Mouse (Mus musculus): ENCODE measurements around the gene Nphs2. TPM values are rescaled to one million over a fixed set of nuclear protein-coding genes. Genes with fewer than 3 reads are reported as not detected.
"Not testable (repeated sequence)": the region's sequence is repeated elsewhere in the genome, so short reads cannot be mapped to it uniquely, and the experiment has no call there.

The Nphs2 gene
- total RNA-seq (2021), result not detected
- long read RNA-seq, experiment 1, partial matches to known transcripts, result 0 of 1 reads
- long read RNA-seq, experiment 1, other reads (novel, unspliced or antisense), result 0 of 1 reads
- long read RNA-seq, experiment 2, result 0 reads

- no peak for DNase-seq (ENCODE audit: low spot score in 2 of 2)
- no peak for TF ChIP-seq CTCF (conservative IDR thresholded peaks at IDR 0.05)
- H3K4me3 ChIP-seq, result no peak within 1 kb of the TSS
- H3K27ac ChIP-seq, result no peak within 1 kb of the TSS
These were observed at the start of gene Nphs2 for GRCm38 (mm10) chr1:156310630-156311029. Gene Nphs2, plus strand, starts transcription at chr1:156310727.

- Histone ChIP-seq H3K4me3 (no peak overlapping the region), H3K27ac (no peak overlapping the region)
- DNase-seq (ENCODE audit: low spot score in 2 of 2), result peak; percentile 31 to 71
- peak; percentile 100 for TF ChIP-seq CTCF (conservative IDR thresholded peaks at IDR 0.05)
These were observed 47.2 kb upstream of the Nphs2 start for GRCm38 (mm10) chr1:156263352-156263751.

- no peak overlapping the region for H3K4me3 ChIP-seq
- no peak for TF ChIP-seq CTCF (conservative IDR thresholded peaks at IDR 0.05)
- no peak for DNase-seq (ENCODE audit: low spot score in 2 of 2)
- H3K27ac ChIP-seq, result no peak overlapping the region
These were observed 46.6 kb upstream of the Nphs2 start for GRCm38 (mm10) chr1:156263946-156264345.

GRCm38 (mm10) chr1:156268546-156268945 lies 42.0 kb upstream of the Nphs2 start:
- H3K27ac ChIP-seq; H3K4me3 ChIP-seq; DNase-seq (ENCODE audit: low spot score in 2 of 2): not testable (repeated sequence)

- no peak for DNase-seq (ENCODE audit: low spot score in 2 of 2)
- no peak overlapping the region for H3K27ac ChIP-seq
- no peak overlapping the region for H3K4me3 ChIP-seq
- no peak for TF ChIP-seq CTCF (conservative IDR thresholded peaks at IDR 0.05)
These were observed 40.1 kb upstream of the Nphs2 start for GRCm38 (mm10) chr1:156270471-156270870.

- DNase-seq (ENCODE audit: low spot score in 2 of 2), result no peak
- no peak overlapping the region for H3K27ac ChIP-seq
- no peak for TF ChIP-seq CTCF (conservative IDR thresholded peaks at IDR 0.05)
- H3K4me3 ChIP-seq, result no peak overlapping the region
These were observed 38.9 kb upstream of the Nphs2 start for GRCm38 (mm10) chr1:156271654-156272053.

GRCm38 (mm10) chr1:156273647-156274046 lies 36.9 kb upstream of the Nphs2 start:
- Histone ChIP-seq H3K4me3 (no peak overlapping the region), H3K27ac (peak overlapping the region; percentile 55; the same call in 1 of the 2 replicates)
- TF ChIP-seq CTCF (conservative IDR thresholded peaks at IDR 0.05), result no peak
- DNase-seq (ENCODE audit: low spot score in 2 of 2), result no peak

GRCm38 (mm10) chr1:156280131-156280530 lies 30.4 kb upstream of the Nphs2 start:
- Histone ChIP-seq H3K4me3 (no peak overlapping the region), H3K27ac (0 out of 2 replicates have a peak overlapping the region, but pooled peaks have one; percentile 10)
- TF ChIP-seq CTCF (conservative IDR thresholded peaks at IDR 0.05), result no peak
- no peak for DNase-seq (ENCODE audit: low spot score in 2 of 2)

GRCm38 (mm10) chr1:156284207-156284606 lies 26.3 kb upstream of the Nphs2 start:
- Histone ChIP-seq H3K27ac (peak overlapping the region; percentile 70), H3K4me3 (no peak overlapping the region)
- DNase-seq (ENCODE audit: low spot score in 2 of 2), result no peak
- no peak for TF ChIP-seq CTCF (conservative IDR thresholded peaks at IDR 0.05)

GRCm38 (mm10) chr1:156284851-156285540 lies 25.5 kb upstream of the Nphs2 start:
- peak; percentile 23 to 40 for DNase-seq (ENCODE audit: low spot score in 2 of 2)
- no peak for TF ChIP-seq CTCF (conservative IDR thresholded peaks at IDR 0.05)
- no peak overlapping the region for H3K4me3 ChIP-seq
- peak overlapping the region; percentile 70 for H3K27ac ChIP-seq

GRCm38 (mm10) chr1:156285541-156285896 lies 25.0 kb upstream of the Nphs2 start:
- Histone ChIP-seq H3K4me3 (no peak overlapping the region), H3K27ac (peak overlapping the region; percentile 70)
- no peak for TF ChIP-seq CTCF (conservative IDR thresholded peaks at IDR 0.05)
- DNase-seq (ENCODE audit: low spot score in 2 of 2), result peak in 1 of 2 experiments; percentile 22

GRCm38 (mm10) chr1:156288556-156289221 lies 21.8 kb upstream of the Nphs2 start:
- no peak for DNase-seq (ENCODE audit: low spot score in 2 of 2)
- no peak overlapping the region for H3K4me3 ChIP-seq
- no peak overlapping the region for H3K27ac ChIP-seq
- TF ChIP-seq CTCF (conservative IDR thresholded peaks at IDR 0.05), result no peak

GRCm38 (mm10) chr1:156289222-156289587 lies 21.3 kb upstream of the Nphs2 start:
- H3K4me3 ChIP-seq; DNase-seq (ENCODE audit: low spot score in 2 of 2); H3K27ac ChIP-seq: not testable (repeated sequence)

- Histone ChIP-seq H3K27ac (no peak overlapping the region), H3K4me3 (no peak overlapping the region)
- no peak for TF ChIP-seq CTCF (conservative IDR thresholded peaks at IDR 0.05)
- no peak for DNase-seq (ENCODE audit: low spot score in 2 of 2)
These were observed 20.5 kb upstream of the Nphs2 start for GRCm38 (mm10) chr1:156290016-156290415.
